Mouse (Mus musculus): Measurements from ENCODE around the gene Thoc7. TPM values are rescaled to one million over a fixed set of nuclear protein-coding genes. Genes with fewer than 3 reads are reported as not detected.
"Not testable (repeated sequence)": the region's sequence is repeated elsewhere in the genome, so short reads cannot be mapped to it uniquely, and the experiment has no call there.

Thoc7 gene
- polyA plus RNA-seq, 1 experiment from 2014 or later: 191 TPM

DNA sequence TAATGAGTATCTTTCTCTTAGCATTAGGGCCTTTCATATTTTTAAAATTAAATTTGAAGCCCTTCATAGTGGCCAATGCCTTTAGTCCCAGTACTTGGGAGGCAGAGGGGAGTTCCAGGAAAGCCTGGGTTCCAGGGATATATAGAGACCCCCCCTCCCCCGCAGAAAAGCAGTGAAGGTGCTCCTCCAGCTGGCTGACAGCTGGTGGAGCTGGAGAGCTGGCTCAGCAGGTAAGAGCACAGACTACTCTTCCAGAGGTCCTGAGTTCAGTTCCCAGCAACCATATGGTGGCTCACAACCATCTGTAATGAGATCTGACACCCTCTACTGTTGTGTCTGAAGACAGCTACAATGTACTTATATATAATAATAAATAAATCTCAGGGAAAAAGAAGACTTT is 6.0 kb upstream of the Thoc7 start:
- Histone ChIP-seq H3K4me3 (no peak overlapping the region), H3K27ac (no peak overlapping the region), H3K4me1 (no peaks in the 10 kb centered on the region), H3K9me3 (replicated peaks) (no peaks in the 10 kb centered on the region), H3K9ac (no peak overlapping the region), H3K36me3 (no peaks in the 10 kb centered on the region), H3K27me3 (no peaks in the 10 kb centered on the region), H3K4me2 (replicated peaks) (no peak overlapping the region)
- 48% methylated on average over 1 of the region's 1 CpGs for WGBS
- ATAC-seq (ENCODE audit: low FRiP score): no peak

DNA sequence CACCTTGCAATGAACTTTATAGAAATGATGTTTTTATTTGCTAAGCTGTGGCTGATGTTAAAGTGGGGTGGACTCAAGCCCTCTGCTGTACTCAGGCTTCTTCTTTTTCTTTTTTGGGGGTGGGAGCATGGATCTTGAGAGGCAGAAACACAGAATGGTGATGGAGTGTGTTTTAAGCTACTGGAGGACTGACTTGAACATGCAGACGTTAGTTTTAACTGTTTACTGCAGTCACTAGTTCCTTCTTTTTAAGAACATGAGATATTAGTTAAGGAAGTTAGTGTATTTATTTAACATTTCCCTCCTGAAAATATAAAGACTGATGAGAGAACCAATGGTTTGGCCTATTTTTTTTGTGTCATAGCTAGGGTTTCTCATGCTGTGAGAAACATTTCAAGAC is 1.9 kb upstream of the Thoc7 start:
- H3K4me2 ChIP-seq (replicated peaks): no peak overlapping the region
- no peak overlapping the region for H3K9ac ChIP-seq
- no peaks in the 10 kb centered on the region for H3K36me3 ChIP-seq
- ATAC-seq (ENCODE audit: low FRiP score): no peak
- H3K9me3 ChIP-seq (replicated peaks): no peaks in the 10 kb centered on the region
- no peak overlapping the region for H3K27ac ChIP-seq
- H3K27me3 ChIP-seq: no peaks in the 10 kb centered on the region
- peaks cover 15% of the 10 kb centered on the region for H3K4me1 ChIP-seq
- WGBS: 76% methylated on average over 1 of the region's 1 CpGs
- no peak overlapping the region for H3K4me3 ChIP-seq

DNA sequence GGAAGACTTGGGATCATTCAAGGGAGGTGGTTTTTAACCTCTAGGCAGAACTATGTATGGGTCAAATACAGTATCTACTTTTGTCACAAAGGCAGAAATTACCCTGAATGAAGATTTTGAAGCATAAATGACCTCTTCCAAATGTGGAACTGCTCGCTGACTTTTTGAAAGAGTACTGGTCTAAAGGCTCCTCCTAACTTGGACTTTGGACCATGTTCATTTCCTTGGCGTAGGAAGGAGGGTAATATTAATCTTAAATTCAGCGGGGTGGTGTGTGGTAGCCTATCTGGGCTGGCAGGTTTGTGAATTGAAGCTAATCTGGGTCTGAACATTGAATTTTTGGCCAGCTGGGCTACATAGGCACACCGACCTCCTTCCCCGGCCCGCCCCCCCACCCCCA is 824 bp upstream of the Thoc7 start:
- Histone ChIP-seq H3K4me2 (replicated peaks) (no peak overlapping the region), H3K9ac (no peak overlapping the region), H3K4me3 (no peak overlapping the region), H3K36me3 (no peaks in the 10 kb centered on the region), H3K4me1 (peaks cover 19% of the 10 kb centered on the region), H3K27me3 (no peaks in the 10 kb centered on the region), H3K27ac (no peak overlapping the region), H3K9me3 (replicated peaks) (no peaks in the 10 kb centered on the region)
- WGBS: 92% methylated on average over 6 of the region's 6 CpGs
- no peak for ATAC-seq (ENCODE audit: low FRiP score)

DNA sequence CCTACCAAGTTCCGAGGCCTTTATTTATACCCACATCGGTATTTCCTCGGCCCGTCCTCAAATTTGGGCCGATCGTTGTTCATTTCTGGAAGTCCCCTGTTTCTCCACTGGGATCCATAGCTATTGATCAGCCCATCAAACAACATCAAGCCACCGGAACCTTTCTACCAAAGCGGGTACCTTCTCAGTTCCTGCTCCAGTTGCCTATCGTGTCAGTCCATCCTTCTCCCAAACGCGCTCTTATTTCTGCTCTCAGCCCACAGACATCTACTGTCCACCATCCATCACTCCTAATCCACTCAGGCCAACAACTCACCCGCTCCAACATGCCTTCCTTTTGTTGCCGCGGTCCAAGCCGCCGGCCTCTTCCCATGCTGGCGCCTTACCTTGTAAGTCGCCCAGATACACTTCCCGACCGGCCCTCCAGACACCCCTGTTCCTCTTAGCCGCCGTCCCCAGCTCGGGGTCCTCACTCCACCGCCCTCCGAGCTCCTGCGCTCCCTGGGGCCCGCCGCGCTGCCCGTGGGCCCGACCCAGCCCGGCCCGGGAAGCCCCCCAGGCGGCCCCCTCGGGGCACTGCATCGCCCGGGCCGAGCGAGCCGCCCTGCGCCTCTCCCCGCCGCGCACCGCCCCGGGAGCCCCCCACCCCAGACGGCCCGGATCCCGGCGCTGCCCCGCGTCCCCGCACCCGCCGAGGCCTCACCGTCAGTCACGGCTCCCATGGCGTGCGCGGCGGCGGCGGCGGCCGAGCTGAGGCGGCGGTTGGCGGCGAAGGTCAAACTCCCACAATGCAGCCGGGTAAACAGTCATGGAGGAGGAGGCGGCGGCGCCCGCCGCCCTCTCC is 948 bp downstream of the Thoc7 start:
- Histone ChIP-seq H3K9me3 (replicated peaks) (no peaks in the 10 kb centered on the region), H3K27me3 (no peaks in the 10 kb centered on the region), H3K4me3 (peak overlapping the region; percentile 81), H3K4me1 (peaks cover 19% of the 10 kb centered on the region), H3K9ac (peak overlapping the region; percentile 98), H3K27ac (peak overlapping the region; percentile 92), H3K36me3 (peaks cover 4% of the 10 kb centered on the region), H3K4me2 (replicated peaks) (peak overlapping the region; percentile 67)
- ATAC-seq (ENCODE audit: low FRiP score): peak; percentile 91
- WGBS: under 1% methylated on average over 47 of the region's 75 CpGs

GRCm38 (mm10) chr14:13960079-13960478 is 1.6 kb downstream of the Thoc7 start:
- Histone ChIP-seq H3K27me3 (no peaks in the 10 kb centered on the region), H3K4me2 (replicated peaks) (peak overlapping the region; percentile 67), H3K27ac (peak overlapping the region; percentile 92), H3K36me3 (peaks cover 8% of the 10 kb centered on the region), H3K9me3 (replicated peaks) (no peaks in the 10 kb centered on the region), H3K9ac (peak overlapping the region; percentile 98), H3K4me1 (peaks cover 19% of the 10 kb centered on the region), H3K4me3 (peak overlapping the region; percentile 81)
- ATAC-seq (ENCODE audit: low FRiP score): peak; percentile 38; the same call in 1 of the 2 replicates
- WGBS: under 1% methylated on average over 9 of the region's 9 CpGs

DNA sequence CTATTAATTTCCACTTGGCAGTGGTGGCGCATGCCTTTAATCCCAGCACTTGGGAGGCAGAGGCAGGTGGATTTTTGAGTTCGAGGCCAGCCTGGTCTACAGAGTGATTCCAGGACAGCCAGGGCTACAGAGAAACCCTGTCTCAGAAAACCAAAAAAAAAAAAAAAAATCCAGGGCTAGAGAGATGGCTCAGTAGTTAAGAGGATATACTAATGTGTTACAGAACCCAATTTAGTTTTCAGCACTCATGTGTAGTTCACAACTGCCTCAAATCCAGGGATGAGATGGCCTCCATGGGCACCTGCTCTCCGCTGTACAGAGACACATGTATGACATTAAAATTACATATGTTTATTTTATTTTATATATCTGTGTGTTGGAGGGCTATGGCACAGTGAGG is 9.5 kb downstream of the Thoc7 start:
- not testable (repeated sequence) for ATAC-seq (ENCODE audit: low FRiP score); H3K27ac ChIP-seq; H3K4me2 ChIP-seq (replicated peaks); H3K9me3 ChIP-seq (replicated peaks); H3K27me3 ChIP-seq; H3K4me3 ChIP-seq; H3K9ac ChIP-seq; H3K4me1 ChIP-seq
- WGBS: 100% methylated on average over 3 of the region's 3 CpGs
- H3K36me3 ChIP-seq: peaks cover 53% of the 10 kb centered on the region

DNA sequence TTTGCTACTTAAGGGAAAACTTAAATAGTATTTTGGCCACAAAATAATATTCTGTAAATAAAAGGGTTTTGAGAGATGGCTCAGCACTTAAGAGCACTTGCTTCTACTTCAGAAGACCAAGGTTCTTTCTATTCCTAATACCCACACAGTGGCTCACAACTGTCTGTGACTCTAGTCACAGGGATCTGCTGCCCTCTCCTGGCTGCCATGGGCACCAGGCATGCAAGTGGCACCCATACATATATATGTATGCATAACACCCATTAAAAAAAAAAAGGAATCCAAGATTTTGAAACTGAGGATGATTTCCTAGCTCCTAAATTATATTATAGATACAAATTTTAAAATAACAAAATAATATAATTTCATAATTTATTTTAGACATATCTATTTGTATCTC is 11.3 kb downstream of the Thoc7 start:
- Histone ChIP-seq H3K4me2 (replicated peaks) (no peak overlapping the region), H3K4me1 (no peaks in the 10 kb centered on the region), H3K27me3 (no peaks in the 10 kb centered on the region), H3K36me3 (peaks cover 51% of the 10 kb centered on the region), H3K27ac (no peak overlapping the region), H3K9ac (no peak overlapping the region), H3K4me3 (no peak overlapping the region), H3K9me3 (replicated peaks) (no peaks in the 10 kb centered on the region)
- ATAC-seq (ENCODE audit: low FRiP score): no peak

DNA sequence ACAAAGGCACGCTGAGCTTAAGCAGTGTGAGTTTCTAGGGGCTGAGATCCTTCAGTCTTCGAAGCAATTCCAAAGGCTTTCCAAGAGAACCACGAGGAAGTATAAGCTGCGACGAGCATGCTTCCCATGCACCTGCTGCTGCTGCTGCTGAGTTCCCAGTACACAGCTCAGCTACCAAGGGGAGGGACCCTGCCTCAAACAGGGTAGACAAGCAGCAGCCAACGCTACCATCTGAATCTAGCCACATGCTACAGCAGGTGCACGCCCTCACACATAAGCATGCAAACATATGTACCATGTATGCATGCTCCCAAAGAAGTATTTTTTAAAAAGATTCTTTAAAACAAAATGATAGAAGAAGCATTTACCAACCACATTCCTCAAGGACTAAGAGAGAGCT is 13.3 kb downstream of the Thoc7 start:
- Histone ChIP-seq H3K4me1 (no peaks in the 10 kb centered on the region), H3K4me3 (no peak overlapping the region), H3K36me3 (peaks cover 50% of the 10 kb centered on the region), H3K27me3 (no peaks in the 10 kb centered on the region), H3K9ac (no peak overlapping the region), H3K9me3 (replicated peaks) (no peaks in the 10 kb centered on the region), H3K4me2 (replicated peaks) (no peak overlapping the region), H3K27ac (no peak overlapping the region)
- 92% methylated on average over 7 of the region's 7 CpGs for WGBS
- ATAC-seq (ENCODE audit: low FRiP score): no peak

GRCm38 (mm10) chr14:13944686-13945085 is 17.0 kb downstream of the Thoc7 start:
- Histone ChIP-seq H3K4me2 (replicated peaks) (no peak overlapping the region), H3K27me3 (no peaks in the 10 kb centered on the region), H3K36me3 (peaks cover 26% of the 10 kb centered on the region), H3K27ac (no peak overlapping the region), H3K4me3 (no peak overlapping the region), H3K9ac (no peak overlapping the region), H3K9me3 (replicated peaks) (no peaks in the 10 kb centered on the region), H3K4me1 (no peaks in the 10 kb centered on the region)
- ATAC-seq (ENCODE audit: low FRiP score): no peak
- 91% methylated on average over 4 of the region's 4 CpGs for WGBS

GRCm38 (mm10) chr14:13934052-13934371 is 27.6 kb downstream of the Thoc7 start:
- no peaks in the 10 kb centered on the region for H3K27me3 ChIP-seq
- no peak for ATAC-seq (ENCODE audit: low FRiP score)
- WGBS: 50% methylated on average over 5 of the region's 5 CpGs
- peaks cover 5% of the 10 kb centered on the region; the same call in 1 of the 2 replicates for H3K9me3 ChIP-seq (replicated peaks)
- H3K9ac ChIP-seq: no peak overlapping the region
- peaks cover 7% of the 10 kb centered on the region for H3K4me1 ChIP-seq
- no peak overlapping the region for H3K27ac ChIP-seq
- peak overlapping the region; percentile 28 for H3K4me3 ChIP-seq
- H3K36me3 ChIP-seq: no peaks in the 10 kb centered on the region
- peak overlapping the region; percentile 54 for H3K4me2 ChIP-seq (replicated peaks)

DNA sequence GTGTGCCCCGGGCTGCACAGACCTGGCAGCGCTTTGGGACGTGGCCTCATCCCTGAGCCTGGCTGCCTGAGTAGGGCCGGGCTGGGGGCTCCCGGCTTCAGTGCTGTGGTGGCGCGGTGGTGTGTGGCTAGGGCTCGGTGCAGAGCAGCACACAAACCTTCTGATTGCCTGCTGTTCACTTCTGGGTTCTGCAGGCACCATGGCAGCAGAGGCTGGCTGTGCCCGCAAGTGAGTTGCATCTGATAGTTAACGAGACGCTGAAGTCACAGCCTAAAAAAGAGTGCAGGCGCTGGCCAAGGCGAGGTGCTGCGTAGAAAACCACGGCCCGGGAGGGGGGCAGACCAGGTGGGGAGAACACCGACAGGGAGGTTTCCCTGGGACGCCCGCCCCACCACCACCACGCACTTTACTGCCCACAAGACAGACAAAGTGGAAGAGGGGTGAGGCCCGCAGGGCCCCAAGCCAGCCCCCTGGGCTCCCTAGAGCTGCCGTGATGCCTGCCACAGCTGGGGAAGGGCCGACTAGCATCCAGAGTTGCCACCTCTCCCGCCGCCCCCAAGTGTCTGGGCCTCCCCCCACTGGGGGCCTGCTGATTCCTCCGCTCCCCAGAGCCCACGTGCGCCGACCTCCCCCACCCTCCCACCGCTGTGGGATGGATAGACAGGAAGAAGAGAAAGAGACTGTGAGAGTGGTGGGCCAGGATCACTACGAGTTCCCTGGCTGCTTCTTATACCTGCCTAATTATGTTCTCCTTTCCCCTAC is 28.2 kb downstream of the Thoc7 start:
- WGBS: 42% methylated on average over 31 of the region's 31 CpGs
- Histone ChIP-seq H3K27ac (no peak overlapping the region), H3K36me3 (no peaks in the 10 kb centered on the region), H3K9ac (peak overlapping the region; percentile 43), H3K27me3 (no peaks in the 10 kb centered on the region), H3K4me1 (peaks cover 7% of the 10 kb centered on the region), H3K9me3 (replicated peaks) (peaks cover 5% of the 10 kb centered on the region; the same call in 1 of the 2 replicates), H3K4me2 (replicated peaks) (peak overlapping the region; percentile 54), H3K4me3 (peak overlapping the region; percentile 28)
- peak; percentile 52; the same call in 1 of the 2 replicates for ATAC-seq (ENCODE audit: low FRiP score)

DNA sequence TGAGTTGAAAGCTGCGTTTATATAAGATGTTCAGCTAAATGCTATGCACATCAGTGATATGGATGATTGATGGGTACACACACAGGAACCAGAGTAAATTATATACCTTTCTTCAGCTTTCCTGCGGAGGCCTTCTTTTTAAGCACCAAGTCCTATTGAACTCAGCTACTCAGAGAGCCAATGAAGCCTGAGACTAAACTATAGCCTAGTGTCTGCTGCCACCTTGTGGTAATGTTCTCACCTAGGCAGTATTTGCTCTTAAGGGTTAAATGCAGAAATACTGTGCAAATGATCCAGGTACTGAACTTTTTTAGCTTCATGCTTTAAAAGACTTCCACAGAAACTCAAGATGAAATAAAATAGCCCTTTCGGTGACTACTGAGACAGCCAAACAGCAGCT is 44.0 kb downstream of the Thoc7 start:
- no peak overlapping the region for H3K27ac ChIP-seq
- no peak overlapping the region for H3K4me2 ChIP-seq (replicated peaks)
- ATAC-seq (ENCODE audit: low FRiP score): peak; percentile 72
- no peaks in the 10 kb centered on the region for H3K4me1 ChIP-seq
- H3K36me3 ChIP-seq: no peaks in the 10 kb centered on the region
- no peak overlapping the region for H3K4me3 ChIP-seq
- no peak overlapping the region for H3K9ac ChIP-seq
- no peaks in the 10 kb centered on the region for H3K9me3 ChIP-seq (replicated peaks)
- 43% methylated on average over 3 of the region's 3 CpGs for WGBS
- no peaks in the 10 kb centered on the region for H3K27me3 ChIP-seq
